Comparison of ENCODE assay signal across 13 mouse cellular contexts in genomic region chr15:27618778-27619533, GRCm38 (mm10). TPM values are rescaled to one million over a fixed set of nuclear protein-coding genes. Genes with fewer than 3 reads are reported as not detected.
A peak's percentile ranks its signal among the peaks of the same experiment; 100 is the strongest.
DNase-seq lines count a peak whose midpoint lies in the region; ATAC-seq and TF ChIP-seq lines count a peak whose summit lies in the region.
"Had no signal": no experiment of that assay in that cellular context is flagged by ENCODE, and none has a peak within 500 bp of the region (broad histone marks: within the 10 kb centered on the region; RNA-seq: fewer than 3 reads in every experiment).

No protein-coding gene starts in this region.

- peaks cover 37% of the 10 kb centered on the region for H3K36me3 ChIP-seq in heart, adult 2 months (ENCODE audit: control insufficient read depth, insufficient read depth, low read length)
- H3K36me3 ChIP-seq in intestine, embryonic 15.5 days = peaks cover 11% of the 10 kb centered on the region; the same call in 1 of the 2 replicates

- WGBS in heart, adult 2 months = 24% methylated on average over 6 of the region's 6 CpGs
- 70% methylated on average over 6 of the region's 6 CpGs for WGBS in intestine, embryonic 15.5 days

- intact Hi-C loops in heart, adult 2 months (cut with DNase I) = no loop called here

- no peaks in the 10 kb centered on the region for H3K9me3 ChIP-seq in intestine, embryonic 15.5 days
- H3K9me3 ChIP-seq: hindbrain, embryonic 10.5 days; limb, embryonic 15.5 days had no signal

- peak overlapping the region; percentile 73 for H3K9ac ChIP-seq in heart, adult 2 months (ENCODE audit: low read depth, low read length)
- H3K9ac ChIP-seq in intestine, embryonic 15.5 days = no peak overlapping the region
- H3K9ac ChIP-seq: limb, embryonic 15.5 days had no signal

- no peak for TF ChIP-seq EP300 in heart, adult 2 months (IDR thresholded peaks at IDR 0.05; ENCODE audit: insufficient read depth, low read depth, low read length)

- ATAC-seq in intestine, embryonic 15.5 days = peak; percentile 74
- peak; percentile 92 for ATAC-seq in megakaryocyte-erythroid progenitor cell, adult 5-6 weeks (replicated peaks; ENCODE audit: low FRiP score, low TSS enrichment, poor library complexity, severe bottlenecking)

- no peak overlapping the region for H3K4me3 ChIP-seq in heart, adult 2 months
- H3K4me3 ChIP-seq in intestine, embryonic 15.5 days (replicated peaks) = no peak overlapping the region
- H3K4me3 ChIP-seq: hindbrain, embryonic 10.5 days; left cerebral cortex, adult 2 months; limb, embryonic 15.5 days had no signal

- DNase-seq in heart, adult 2 months = no peak
- no peak for DNase-seq in heart, postnatal 4 days
- DNase-seq in c-Kit-positive CD71-positive TER-119-positive erythroid progenitor cells, embryonic 14.5 days (ENCODE audit: low spot score) = peak; percentile 35
- DNase-seq in T-cell, adult 2 months (ENCODE audit: low spot score) = no peak
- no peak for DNase-seq in thymus, postnatal 4 days
- DNase-seq in right cerebral cortex, postnatal 36 days (ENCODE audit: low spot score in 2 of 2) = no peak
- DNase-seq: cerebellum, adult 9-11 months; thymus, adult 2 months had no signal

- no peaks in the 10 kb centered on the region for H3K79me2 ChIP-seq in heart, adult 2 months (replicated peaks; ENCODE audit: control insufficient read depth, insufficient read depth, low read length)

- H3K27me3 ChIP-seq in heart, adult 2 months (ENCODE audit: control insufficient read depth, insufficient read depth, low read length) = no peaks in the 10 kb centered on the region
- H3K27me3 ChIP-seq in intestine, embryonic 15.5 days (replicated peaks) = no peaks in the 10 kb centered on the region
- H3K27me3 ChIP-seq: limb, embryonic 15.5 days had no signal

- H3K4me2 ChIP-seq in intestine, embryonic 15.5 days (replicated peaks) = no peak overlapping the region
- H3K4me2 ChIP-seq: limb, embryonic 15.5 days had no signal

- H3K27ac ChIP-seq in heart, adult 2 months = peak overlapping the region; percentile 94
- no peak overlapping the region for H3K27ac ChIP-seq in intestine, embryonic 15.5 days
- H3K27ac ChIP-seq: hindbrain, embryonic 10.5 days; left cerebral cortex, adult 2 months; limb, embryonic 15.5 days had no signal

- peak; percentile 39 for TF ChIP-seq POLR2A in heart, adult 2 months (IDR thresholded peaks at IDR 0.05; ENCODE audit: insufficient read depth, low read depth, low read length)

- TF ChIP-seq CTCF in heart, adult 2 months (IDR thresholded peaks at IDR 0.05) = no peak

- H3K4me1 ChIP-seq in heart, adult 2 months (ENCODE audit: control insufficient read depth, insufficient read depth, low read length) = peaks cover 16% of the 10 kb centered on the region
- no peaks in the 10 kb centered on the region for H3K4me1 ChIP-seq in intestine, embryonic 15.5 days (replicated peaks)
- H3K4me1 ChIP-seq: hindbrain, embryonic 10.5 days had no signal

RNA-seq across cellular contexts. Expression of gene Otulin, which starts 11.5 kb away (rescaled TPM):
- total RNA-seq in heart, adult 2 months (2021) = 10 to 100 TPM; 24.6 to 26.1 TPM
- 18.7 and 22.5 TPM in 2 replicates for polyA plus RNA-seq in heart, adult 2 months (2012; rRNA removed)
- total RNA-seq in heart, postnatal 4 days (2021) = 10 to 100 TPM; 41.6 to 43.1 TPM
- 31.3 and 32.8 TPM in 2 replicates for polyA plus RNA-seq in intestine, embryonic 15.5 days (2015; fragmentation: Nextera tagmentation; extraction: Ambion mirVana)
- total RNA-seq in megakaryocyte-erythroid progenitor cell, adult 5-6 weeks (2014; fragmentation: Nextera tagmentation) = 36.3 and 51.2 TPM in 2 replicates
- 31.0 and 32.2 TPM in 2 replicates for total RNA-seq in megakaryocyte-erythroid progenitor cell, adult 5-6 weeks (2017)
